Mouse (Mus musculus): ENCODE measurements around the gene Magoh. TPM values are rescaled to one million over a fixed set of nuclear protein-coding genes. Genes with fewer than 3 reads are reported as not detected.

Gene Magoh
- polyA plus RNA-seq, 3 experiments from 2014 or later: 115 to 162 (median 117) TPM

- peak; percentile 96 for ATAC-seq
Measured at GRCm38 (mm10) chr4:107889731-107890432, 10.3 kb downstream of the Magoh start, which contains the start of gene 0610037L13Rik. TSS of gene 0610037L13Rik (plus strand) at chr4:107889813.

DNA sequence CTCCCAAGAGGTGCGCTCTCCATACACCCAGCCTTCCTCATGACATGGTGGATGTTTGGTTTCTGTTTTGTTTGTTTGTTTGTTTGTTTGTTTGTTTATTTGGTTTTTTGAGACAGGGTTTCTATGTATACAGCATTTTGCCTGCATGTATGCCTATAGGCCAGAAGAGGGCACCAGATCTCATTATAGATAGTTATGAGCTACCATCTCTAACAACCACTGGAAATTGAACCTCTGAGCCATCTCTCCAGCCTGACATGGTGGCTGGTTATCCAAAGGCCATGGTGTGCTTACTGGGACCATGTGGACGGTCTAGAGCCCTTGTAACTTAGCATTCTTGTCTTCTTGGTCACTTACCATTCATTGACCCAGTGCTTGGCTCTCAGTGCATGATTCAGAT lies 13.1 kb downstream of the Magoh start:
- ATAC-seq: no peak

- no peak for ATAC-seq
Measured at GRCm38 (mm10) chr4:107899211-107899927, 19.8 kb downstream of the Magoh start.

DNA sequence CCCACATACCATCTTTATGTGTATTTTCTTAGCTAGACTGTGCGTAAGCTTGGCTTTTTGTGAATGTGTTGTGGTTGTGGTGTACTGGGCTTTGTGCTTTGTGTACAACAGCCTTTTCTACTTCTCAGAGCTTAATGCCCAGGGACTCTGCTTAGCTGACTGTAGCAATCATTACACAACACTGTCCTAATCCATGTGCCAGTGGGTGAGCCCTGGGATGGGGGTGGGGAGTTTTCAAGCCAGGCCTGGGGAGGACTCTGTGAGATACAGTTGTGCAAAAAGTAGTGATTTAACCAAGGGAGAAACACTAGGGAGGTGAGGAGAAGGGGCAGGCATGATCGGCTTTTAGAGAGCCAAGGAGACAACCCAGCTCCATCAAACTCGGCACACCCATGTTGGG lies 20.7 kb downstream of the Magoh start:
- ATAC-seq: no peak

GRCm38 (mm10) chr4:107904252-107904651 lies 24.7 kb downstream of the Magoh start:
- ATAC-seq: no peak

DNA sequence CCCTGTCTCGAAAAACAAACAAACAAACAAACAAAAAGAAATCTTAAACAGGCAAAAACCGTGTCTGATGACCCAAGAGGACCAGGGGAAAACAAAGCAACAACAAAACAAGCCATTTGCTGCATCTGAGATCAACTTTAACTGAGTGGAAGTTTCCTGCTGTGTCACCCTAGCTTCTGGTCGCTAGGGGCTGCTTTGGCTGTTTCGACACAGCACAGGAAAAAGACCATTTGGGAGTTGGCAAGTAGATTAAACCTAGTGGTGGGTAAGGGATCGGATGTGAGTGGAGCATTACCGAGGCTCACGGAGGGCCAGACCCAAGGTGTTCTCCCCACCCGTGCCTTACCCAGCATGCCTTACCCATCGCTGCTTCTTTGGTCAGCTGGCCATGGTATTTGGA lies 27.0 kb downstream of the Magoh start:
- no peak for ATAC-seq

GRCm38 (mm10) chr4:107910020-107910419 lies 30.5 kb downstream of the Magoh start:
- no peak for ATAC-seq

DNA sequence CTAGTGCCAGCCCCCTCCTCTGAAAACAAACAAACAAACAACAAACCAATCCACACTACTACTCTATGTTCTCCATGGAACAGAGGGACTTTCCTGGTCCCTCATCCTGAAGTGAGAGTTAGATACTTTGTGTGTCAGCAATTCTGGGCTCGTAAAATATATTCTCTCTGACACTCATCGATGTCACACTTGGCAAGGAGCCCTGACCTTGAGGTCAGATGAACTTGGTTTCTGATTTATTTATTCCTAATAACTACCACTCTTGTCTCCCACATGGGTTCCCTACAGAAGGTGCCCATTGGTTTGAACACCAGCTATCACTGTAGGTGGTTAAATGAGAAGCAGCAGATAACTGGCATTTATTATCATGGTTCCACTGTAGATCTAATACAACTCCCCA lies 40.8 kb downstream of the Magoh start:
- ATAC-seq: no peak

- no peak for ATAC-seq
Measured at GRCm38 (mm10) chr4:107921152-107921695, 41.7 kb downstream of the Magoh start.

GRCm38 (mm10) chr4:107921952-107922351 lies 42.4 kb downstream of the Magoh start:
- no peak for ATAC-seq

DNA sequence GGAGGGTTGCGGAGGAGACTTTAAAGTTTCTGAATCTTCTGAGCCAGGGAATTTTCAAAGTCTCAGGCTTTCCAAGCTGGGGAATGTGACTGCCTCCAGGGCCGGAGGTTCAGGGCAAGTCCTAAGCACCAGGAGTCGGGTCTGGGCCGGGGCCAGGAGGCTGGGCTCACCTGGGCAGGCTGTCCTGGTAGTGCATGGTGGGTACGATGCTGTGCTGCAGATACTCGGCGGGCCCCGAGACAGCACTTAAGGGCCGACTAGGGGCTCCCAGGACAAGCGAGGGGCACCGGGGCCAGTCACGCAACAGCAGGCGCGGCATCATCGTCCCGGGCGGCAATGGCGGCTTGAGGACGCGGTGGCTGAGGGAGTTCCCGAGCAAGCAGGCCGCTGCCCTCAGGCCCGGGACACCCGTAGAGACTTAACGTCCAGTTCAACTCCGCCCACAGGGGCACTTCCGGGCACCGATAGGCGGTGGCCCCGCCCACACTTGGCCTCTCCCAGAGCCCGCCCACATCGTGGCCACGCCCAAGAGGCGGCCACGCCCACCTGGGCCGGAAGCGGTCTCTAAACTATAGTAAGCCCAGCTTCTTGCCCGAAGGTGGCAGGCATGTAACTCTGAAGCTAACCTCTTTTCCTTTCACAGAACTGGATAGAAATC lies 43.7 kb downstream of the Magoh start, which contains the start of gene Cpt2:
TSS of gene Cpt2 (minus strand) at position 466 of the 658 bp plus-strand sequence.
- ATAC-seq: peak; percentile 97

- ATAC-seq: peak; percentile 24
Measured at GRCm38 (mm10) chr4:107923803-107924194, 44.2 kb downstream of the Magoh start.

DNA sequence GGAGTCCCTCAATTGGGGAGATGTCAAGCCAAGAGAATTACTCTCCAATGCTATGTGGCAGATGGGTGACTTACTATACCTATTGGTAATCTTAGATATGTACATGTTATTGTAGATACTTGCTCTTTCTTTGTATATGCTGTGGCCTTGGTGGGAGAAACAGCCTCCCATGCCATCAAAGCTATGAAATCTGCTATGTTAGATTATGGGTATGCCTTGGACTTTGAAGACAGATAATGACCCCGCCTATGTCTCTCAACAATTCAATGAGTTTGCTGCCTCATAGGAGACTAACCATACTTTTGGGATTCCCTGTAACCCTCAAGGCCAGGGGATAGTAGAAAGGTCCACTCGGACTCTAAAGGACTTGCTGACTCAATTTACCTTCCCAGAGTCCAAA lies 48.7 kb downstream of the Magoh start:
- ATAC-seq: no peak

GRCm38 (mm10) chr4:107928726-107929125 lies 49.2 kb downstream of the Magoh start:
- ATAC-seq: no peak

- no peak for ATAC-seq
Measured at GRCm38 (mm10) chr4:107931453-107931852, 51.9 kb downstream of the Magoh start.

- no peak for ATAC-seq
Measured at GRCm38 (mm10) chr4:107933239-107933638, 53.7 kb downstream of the Magoh start.

DNA sequence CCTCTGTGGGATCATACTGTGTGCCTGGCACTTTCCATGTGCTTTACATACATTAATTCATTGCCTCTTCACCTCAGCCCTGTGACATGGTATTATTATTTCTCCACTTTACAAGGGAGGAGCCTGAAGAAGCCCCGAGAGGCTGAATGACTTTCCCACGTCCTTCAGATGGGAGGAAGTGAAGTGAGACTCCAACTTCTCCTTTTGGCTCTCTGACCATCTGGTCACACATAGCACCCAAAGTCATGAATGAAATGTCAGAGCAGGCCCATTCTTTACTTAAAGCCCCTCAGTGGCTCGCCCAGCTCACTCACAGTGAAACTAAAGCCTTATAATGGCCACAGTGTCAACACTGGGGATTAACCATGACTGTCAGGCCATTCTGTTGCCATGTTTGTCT lies 55.7 kb downstream of the Magoh start:
- ATAC-seq: no peak

Other genes with a start within 250 kb of the Magoh start
- gene Dmrtb1, start 195.5 kb upstream of the Magoh start, polyA plus RNA-seq (2017; shearing (Covaris generic)): not detected
- 1 to 10 TPM; 1.2 to 1.5 (median 1.2) TPM for gene Lrp8, start 77.5 kb upstream of the Magoh start, polyA plus RNA-seq (2017; shearing (Covaris generic))
- gene 0610037L13Rik, start 10.1 kb downstream of the Magoh start, polyA plus RNA-seq (2017; shearing (Covaris generic)): 10 to 100 TPM; 37.6 to 66.3 (median 55.8) TPM
- gene Cpt2, start 43.9 kb downstream of the Magoh start, polyA plus RNA-seq (2017; shearing (Covaris generic)): 10 to 100 TPM; 14.4 to 23.5 (median 22.0) TPM
- not detected for gene Slc1a7, start 88.6 kb downstream of the Magoh start, polyA plus RNA-seq (2017; shearing (Covaris generic))
- gene Podn, start 216.7 kb downstream of the Magoh start, polyA plus RNA-seq (2017; shearing (Covaris generic)): not detected

Data from inflammation-experienced regulatory T-cells, adult 6 months (primary cell).